Mouse (Mus musculus): Measurements from ENCODE around the gene Iqcc.

The Iqcc gene

GRCm38 (mm10) chr4:129622803-129623535 lies 4.1 kb upstream of the Iqcc start:
- CTCF ChIA-PET, result interaction anchor here (0.5 to 1.1 kb wide), 2 partner anchors 17 to 110 kb away, joined by 4 to 14 read pairs; no protein-coding TSS in a partner anchor

DNA sequence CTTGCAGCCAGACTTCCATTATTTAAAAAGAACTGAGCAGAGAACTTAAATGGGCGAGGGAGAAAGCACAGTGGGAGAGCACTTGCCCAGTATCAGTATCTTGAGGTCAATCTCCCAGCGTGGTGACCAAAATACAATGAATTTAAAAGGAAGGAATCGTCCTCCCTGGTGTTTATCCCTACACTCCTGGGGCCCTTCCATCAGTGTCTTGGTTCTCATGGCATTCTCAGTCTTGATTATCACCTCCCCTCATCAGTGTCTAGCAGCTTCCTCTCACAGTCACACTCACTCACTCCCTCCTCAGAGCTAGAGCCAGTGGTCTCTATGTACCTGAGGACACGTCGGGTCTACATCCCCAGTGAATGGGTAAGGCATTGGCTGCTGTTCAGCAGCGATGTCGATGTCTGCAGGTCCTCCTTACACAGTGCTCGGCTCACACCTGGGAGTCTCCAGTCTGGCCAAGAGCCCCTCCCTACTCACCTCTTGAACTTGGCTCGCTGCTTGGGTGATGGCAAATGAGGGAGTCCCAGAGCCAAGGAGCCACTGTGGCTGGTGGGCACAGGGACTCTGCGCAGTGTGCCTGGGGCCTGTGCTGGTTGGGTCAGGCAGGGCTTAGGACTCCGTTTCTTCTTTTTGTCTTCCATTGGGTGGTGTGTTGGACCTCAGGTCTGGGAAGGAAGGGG lies 3.4 kb upstream of the Iqcc start:
- CTCF ChIA-PET, result no interaction called here

GRCm38 (mm10) chr4:129621283-129621841 lies 2.5 kb upstream of the Iqcc start:
- CTCF ChIA-PET, result no interaction called here

- CTCF ChIA-PET, result no interaction called here
Observed at GRCm38 (mm10) chr4:129620419-129621282, 1.8 kb upstream of the Iqcc start.

DNA sequence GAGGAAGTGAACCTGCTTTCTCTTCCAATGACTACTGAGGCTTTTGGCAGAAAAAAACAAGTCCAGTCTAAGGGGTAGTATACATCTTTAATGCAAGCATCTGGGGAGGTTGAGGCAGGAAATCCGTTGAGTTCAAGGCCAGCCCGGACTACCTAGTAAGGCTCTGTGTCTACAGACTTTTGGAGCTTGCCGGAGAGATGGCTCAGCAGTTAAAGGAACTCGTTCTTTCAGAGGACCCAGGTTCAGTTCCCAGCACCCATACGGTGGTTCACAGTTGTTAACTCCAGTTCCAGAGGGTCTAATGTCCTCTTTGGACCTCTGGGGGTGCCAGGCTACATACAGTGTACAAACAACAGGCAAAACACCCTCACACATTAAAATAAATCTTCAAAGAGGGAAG lies 868 bp downstream of the Iqcc start:
- CTCF ChIA-PET, result no interaction called here

DNA sequence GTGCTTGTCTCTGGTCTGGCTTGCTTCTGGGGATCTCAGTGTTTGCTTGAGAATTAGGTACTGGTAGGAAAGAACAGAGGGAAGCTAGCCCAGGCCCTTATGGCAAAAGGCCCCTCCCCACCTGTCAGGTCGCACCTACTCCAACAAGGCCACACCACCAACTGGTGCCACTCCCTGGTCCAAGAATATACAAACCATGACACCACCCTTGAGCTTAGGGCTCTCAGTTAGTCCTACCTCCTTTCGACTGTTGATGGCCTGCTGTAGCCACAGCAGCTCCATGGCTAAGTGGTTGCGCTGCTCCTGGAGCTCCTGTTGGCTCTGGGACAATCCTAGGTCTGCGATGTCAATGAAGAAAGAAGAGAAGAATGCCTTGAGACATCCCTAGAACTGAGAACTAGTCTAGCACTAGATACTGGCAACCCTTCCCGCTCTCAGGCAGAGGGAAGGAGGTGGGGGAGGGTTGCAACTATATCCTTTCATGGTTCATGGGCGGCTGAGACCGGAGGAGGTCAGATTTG lies 1.7 kb downstream of the Iqcc start:
- CTCF ChIA-PET, result no interaction called here

DNA sequence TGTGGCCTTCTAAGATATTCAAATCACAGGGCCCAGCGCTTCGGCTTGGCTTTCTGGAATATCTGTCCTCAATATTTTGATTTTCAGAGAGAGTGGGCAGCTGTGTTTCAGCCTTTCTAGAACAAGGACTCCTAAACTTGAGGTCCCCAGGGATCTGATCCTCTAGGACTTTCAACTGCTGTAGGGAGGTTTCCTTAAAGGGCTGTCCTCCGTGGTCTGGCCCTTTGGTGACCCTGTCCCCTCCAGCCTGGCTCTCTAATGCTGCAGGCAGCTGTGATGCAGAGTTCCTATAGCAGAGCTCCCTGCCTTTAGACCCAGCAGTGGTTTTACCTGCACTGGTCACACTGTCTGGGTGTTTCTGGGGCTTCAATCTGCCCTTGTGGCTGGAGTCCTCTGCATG lies 2.3 kb downstream of the Iqcc start:
- CTCF ChIA-PET, result interaction anchor here (0.5 kb wide), 1 partner anchor 68 kb away, joined by 3 read pairs; no protein-coding TSS in a partner anchor

- CTCF ChIA-PET, result no interaction called here
Observed at GRCm38 (mm10) chr4:129615801-129616290, 3.1 kb downstream of the Iqcc start.

GRCm38 (mm10) chr4:129614093-129614492 lies 4.8 kb downstream of the Iqcc start, which contains the start of gene Dcdc2b:
TSS of gene Dcdc2b (minus strand) at chr4:129614257.
- CTCF ChIA-PET, result no interaction called here

DNA sequence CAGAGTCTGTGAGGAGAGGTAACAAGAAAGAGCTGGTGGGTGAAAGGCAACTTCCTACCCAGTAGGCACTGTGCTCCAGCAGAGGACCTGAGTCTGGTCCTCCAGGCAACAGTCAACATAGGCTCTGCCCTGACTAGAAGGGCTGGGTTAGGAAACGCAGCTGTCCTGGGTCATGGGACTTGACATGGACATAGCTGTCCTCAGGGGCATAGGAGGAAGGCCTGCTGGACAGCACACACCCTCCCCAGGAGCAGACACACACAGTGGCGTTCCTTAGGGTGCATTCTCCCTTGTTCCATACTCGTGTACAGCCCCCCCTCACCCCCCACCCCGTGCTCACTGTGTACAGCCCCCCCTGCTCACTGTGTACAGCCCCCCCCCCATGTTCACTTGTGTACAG lies 8.4 kb downstream of the Iqcc start:
- CTCF ChIA-PET, result interaction anchor here (0.6 to 1.0 kb wide), 2 partner anchors 34 to 62 kb away, joined by 3 to 11 read pairs; no protein-coding TSS in a partner anchor

DNA sequence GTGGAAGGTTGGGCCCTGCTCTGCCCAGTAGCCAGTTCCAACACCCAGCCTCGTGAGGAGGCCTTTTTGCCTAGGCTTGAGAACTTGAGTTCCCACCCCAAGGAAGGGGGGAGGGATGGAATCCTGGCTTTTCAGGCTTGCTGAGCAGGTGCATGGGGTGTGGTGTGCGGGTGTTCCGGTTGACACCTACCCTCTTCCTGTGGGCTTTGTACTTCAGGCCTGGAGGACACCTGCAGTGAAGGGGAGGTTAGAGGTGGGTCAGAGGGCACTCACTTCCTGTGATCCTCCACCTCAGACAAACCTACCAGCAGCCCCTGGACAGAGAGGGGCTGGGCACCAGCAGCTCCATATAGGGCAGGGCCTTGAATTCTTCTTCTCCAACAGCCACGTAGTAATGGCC lies 8.9 kb downstream of the Iqcc start:
- CTCF ChIA-PET, result no interaction called here

- CTCF ChIA-PET, result interaction anchor here (0.6 to 1.7 kb wide), 4 partner anchors 33 to 101 kb away, joined by 3 to 13 read pairs (median 6); no protein-coding TSS in a partner anchor
Observed at GRCm38 (mm10) chr4:129609139-129609631, 9.7 kb downstream of the Iqcc start.

- CTCF ChIA-PET, result interaction anchor here (0.9 to 1.7 kb wide), 3 partner anchors 24 to 258 kb away, joined by 3 to 9 read pairs (median 7); no protein-coding TSS in a partner anchor
Observed at GRCm38 (mm10) chr4:129608426-129609025, 10.4 kb downstream of the Iqcc start.

DNA sequence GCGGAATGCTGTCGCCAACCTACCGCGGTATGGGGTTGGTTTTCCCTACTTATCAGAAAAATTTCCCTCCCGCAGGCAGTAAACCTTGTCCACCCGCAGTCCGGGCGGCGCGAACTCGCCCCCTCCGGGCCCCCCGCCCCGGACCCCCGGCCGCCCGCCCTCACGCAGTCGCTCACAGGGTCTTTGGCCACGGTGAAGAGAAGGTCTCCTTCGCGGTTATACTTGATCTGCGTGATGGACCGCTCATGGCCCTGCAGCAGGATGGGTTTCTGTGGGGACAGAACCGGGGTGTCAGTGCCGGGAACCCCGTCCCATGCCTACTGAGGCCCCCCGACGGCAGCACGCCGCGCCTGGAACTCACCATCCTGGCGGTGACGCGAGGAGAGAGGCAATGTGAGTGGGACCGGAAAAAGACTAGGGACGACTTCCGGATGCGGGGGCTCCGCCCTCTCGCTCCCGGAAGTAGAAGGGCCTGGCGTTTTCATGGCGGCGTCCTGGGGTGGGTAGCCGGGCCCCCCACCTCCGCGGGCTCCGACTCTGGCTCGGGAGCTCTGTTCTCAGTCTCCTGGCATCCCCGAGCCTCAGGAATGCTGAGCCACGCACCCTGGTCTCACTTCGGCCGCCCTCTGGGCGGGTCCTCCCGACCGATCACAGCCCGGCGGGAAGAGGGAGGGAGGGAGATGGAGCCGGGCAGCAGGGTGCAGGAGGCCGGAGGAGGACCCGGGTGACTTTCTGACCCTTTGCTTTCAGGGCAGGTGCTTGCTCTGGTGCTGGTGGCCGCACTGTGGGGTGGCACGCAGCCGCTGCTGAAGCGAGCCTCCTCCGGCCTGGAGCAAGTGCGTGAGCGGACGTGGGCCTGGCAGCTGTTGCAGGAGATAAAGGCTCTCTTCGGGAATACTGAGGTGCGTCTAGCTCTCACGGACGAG lies 18.4 kb downstream of the Iqcc start, which contains the start of the genes Eif3i and Tmem234:
TSS of gene Eif3i (minus strand) at position 416 of the 926 bp plus-strand sequence.
TSS of gene Tmem234 (plus strand) at position 436 of the 926 bp plus-strand sequence.
- CTCF ChIA-PET, result interaction anchor here (1.0 kb wide), 1 partner anchor 53 kb away, joined by 3 read pairs; no protein-coding TSS in a partner anchor

- CTCF ChIA-PET, result interaction anchor here (1.2 kb wide), 1 partner anchor 53 kb away, joined by 4 read pairs; no protein-coding TSS in a partner anchor
Observed at GRCm38 (mm10) chr4:129588865-129589264, 30.0 kb downstream of the Iqcc start.

DNA sequence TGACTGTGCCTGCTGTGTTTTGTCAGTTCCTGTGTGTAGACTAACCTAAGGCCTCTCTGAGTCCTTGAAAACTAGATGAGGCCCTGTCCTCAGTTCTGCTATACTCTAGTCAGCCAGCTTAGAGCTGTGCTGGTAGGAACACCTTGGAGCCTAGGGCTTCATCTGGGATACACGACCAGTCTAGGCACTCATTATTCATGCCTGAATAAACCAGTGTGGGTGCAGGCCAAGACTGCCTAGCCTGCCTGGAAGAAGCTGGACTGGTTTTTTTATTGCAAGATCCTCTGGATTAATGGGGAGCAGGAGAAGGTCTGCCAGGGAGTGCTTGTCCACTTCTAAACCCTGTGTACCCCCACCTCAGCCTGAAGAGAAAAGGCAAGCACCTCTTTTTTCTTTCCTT lies 32.0 kb downstream of the Iqcc start:
- CTCF ChIA-PET, result no interaction called here

DNA sequence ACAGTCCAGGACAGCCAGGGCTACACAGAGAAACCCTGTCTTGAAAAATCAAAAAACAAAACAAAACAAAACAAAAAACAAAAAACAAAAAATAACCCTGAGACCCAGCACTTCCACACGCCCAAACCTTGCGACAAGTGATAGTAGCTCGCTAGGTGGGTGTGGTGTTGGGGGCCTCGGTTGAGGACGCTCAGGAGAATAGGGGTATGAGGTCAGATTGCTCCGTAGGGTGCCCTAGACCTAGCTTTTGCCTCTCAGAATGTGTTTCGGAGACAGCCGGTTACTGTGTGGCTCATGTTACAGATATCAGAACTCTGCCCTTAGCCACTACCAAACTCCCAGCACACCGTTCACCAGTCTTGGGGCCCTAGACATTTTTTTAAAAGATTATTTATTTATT lies 33.1 kb downstream of the Iqcc start:
- CTCF ChIA-PET, result interaction anchor here (1.4 to 2.1 kb wide), 2 partner anchors 20 to 22 kb away, joined by 3 to 9 read pairs; no protein-coding TSS in a partner anchor

DNA sequence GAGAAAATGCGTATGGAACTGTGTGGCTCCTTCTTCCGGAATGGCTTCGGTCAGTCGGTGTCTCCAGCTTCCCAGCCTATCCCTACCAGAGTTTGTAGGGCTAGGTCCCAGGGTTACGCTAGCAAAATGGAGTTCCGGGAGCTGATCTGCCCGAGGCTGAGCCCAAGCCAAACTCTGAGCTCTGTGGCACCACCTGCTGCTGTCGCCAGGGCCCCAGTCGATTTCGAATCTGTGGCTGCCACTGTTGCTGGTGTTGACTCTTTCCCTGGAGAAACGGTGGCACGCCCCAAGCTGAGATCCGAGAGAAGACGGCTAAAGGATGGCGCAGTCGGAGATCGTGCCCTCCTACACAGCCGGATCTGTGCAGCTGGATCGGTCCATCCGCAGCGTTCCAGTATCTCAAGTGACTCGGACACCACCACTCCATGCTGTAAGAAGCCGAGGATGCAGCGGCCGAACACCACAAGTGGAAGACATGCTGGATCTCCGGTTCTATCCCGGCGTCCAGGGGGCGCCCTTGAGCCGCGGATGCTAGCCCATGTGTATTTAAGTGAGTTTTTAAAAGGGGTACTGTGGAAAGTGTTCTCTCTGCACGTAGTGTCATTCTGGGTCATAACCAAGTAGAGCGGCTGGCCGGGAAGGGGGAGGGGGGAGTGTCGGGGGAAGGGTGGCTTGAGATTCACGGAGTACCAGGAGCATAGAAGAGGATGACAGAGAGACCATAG lies 33.9 kb downstream of the Iqcc start:
- CTCF ChIA-PET, result interaction anchor here (1.1 to 2.1 kb wide), 3 partner anchors 12 to 23 kb away, joined by 3 to 9 read pairs (median 5); partner anchors contain the start of gene Lck
